Mouse (Mus musculus) midbrain, embryonic 13.5 days (tissue): ENCODE measurements around the gene Eif3l. TPM values are rescaled to one million over a fixed set of nuclear protein-coding genes. Genes with fewer than 3 reads are reported as not detected.

ENCODE experiments used
- ATAC-seq: fragments of 200-750 bp; cut with Nextera tagmentation; 2 replicates; pipeline ENCODE4 v1.8.0; 2017; ENCODE audit warnings: mild to moderate bottlenecking, moderate TSS enrichment, moderate library complexity
- H3K27ac ChIP-seq: fragments of 300-500 bp; sonication (generic); 2 replicates; pipeline ENCODE4 v1.5.1; 2015; ENCODE audit warnings: inconsistent platforms, mild to moderate bottlenecking, moderate library complexity
- H3K27me3 ChIP-seq: fragments of 300-500 bp; sonication (generic); 2 replicates; pipeline ENCODE4 v1.6.1; 2015; ENCODE audit warnings: mild to moderate bottlenecking, inconsistent platforms
- H3K36me3 ChIP-seq: fragments of 300-500 bp; sonication (generic); 2 replicates; pipeline ENCODE4 v1.6.1; 2015; ENCODE audit warnings: mild to moderate bottlenecking, inconsistent platforms
- H3K4me1 ChIP-seq: fragments of 300-500 bp; sonication (generic); replicated peaks from 2 replicates; pipeline ENCODE4 v1.6.1; 2015; ENCODE audit warnings: inconsistent platforms
- H3K4me2 ChIP-seq: fragments of 300-500 bp; sonication (generic); replicated peaks from 2 replicates; pipeline ENCODE4 v1.6.1; 2015; ENCODE audit warnings: moderate library complexity, mild to moderate bottlenecking, inconsistent platforms
- H3K4me3 ChIP-seq: fragments of 300-500 bp; sonication (generic); replicated peaks from 2 replicates; pipeline ENCODE4 v1.5.1; 2015; ENCODE audit warnings: mild to moderate bottlenecking, inconsistent platforms
- H3K9ac ChIP-seq: fragments of 300-500 bp; sonication (generic); replicated peaks from 2 replicates; pipeline ENCODE4 v1.6.1; 2015; ENCODE audit warnings: mild to moderate bottlenecking, inconsistent platforms
- H3K9me3 ChIP-seq: fragments of 300-500 bp; sonication (generic); 2 replicates; pipeline ENCODE4 v1.6.1; 2016; ENCODE audit warnings: mild to moderate bottlenecking, inconsistent platforms
- WGBS: fragments of 180-500 bp; shearing (Covaris S2); methylation state at CpG from one replicate; pipeline ENCODE4 v1.1.7; 2015; 5-methylcytosine and 5-hydroxymethylcytosine counted together
- polyA plus RNA-seq: library from polyadenylated mRNA; unstranded; fragments of >200 nt; fragmentation: Nextera tagmentation; extraction: Ambion mirVana; gene quantifications from 2 replicates; pipeline ENCODE4 v1.2.1, GENCODE M21; 2015

Gene Eif3l
- polyA plus RNA-seq, 1 experiment from 2014 or later = 180 TPM

- no peaks in the 10 kb centered on the region for H3K9me3 ChIP-seq
- H3K27me3 ChIP-seq = peaks cover 38% of the 10 kb centered on the region
- H3K4me3 ChIP-seq = no peak overlapping the region
- peak; percentile 21; the same call in 1 of the 2 replicates for ATAC-seq
- no peak overlapping the region for H3K9ac ChIP-seq
- no peak overlapping the region; the same call in 1 of the 2 replicates for H3K27ac ChIP-seq
- WGBS = 14% methylated on average over 14 of the region's 14 CpGs
- H3K4me1 ChIP-seq = peaks cover 30% of the 10 kb centered on the region
- H3K4me2 ChIP-seq = peak overlapping the region; percentile 22; the same call in 1 of the 2 replicates
- H3K36me3 ChIP-seq = peaks cover 10% of the 10 kb centered on the region
Measured at GRCm38 (mm10) chr15:79037913-79038328, 37.1 kb upstream of the Eif3l start.

DNA sequence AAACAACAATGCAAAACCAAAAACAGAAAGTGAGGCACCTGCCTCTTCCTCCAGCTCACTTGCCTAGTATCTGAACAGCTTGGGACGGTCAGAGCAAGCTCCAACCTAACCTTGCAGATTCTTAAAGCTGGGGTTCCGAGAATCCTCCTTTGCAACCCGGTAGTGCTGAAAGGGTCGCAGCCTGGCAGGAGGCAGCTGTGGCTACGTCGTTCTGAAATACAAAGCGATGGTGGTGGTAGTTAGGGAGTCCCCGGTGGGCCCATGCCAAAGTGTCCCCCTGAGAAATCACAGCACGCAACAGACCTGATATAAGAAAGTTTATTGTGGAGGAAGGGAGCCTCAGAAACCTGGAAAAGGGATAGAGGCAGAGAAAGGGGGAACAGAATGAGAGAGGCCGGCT lies 36.6 kb upstream of the Eif3l start:
- H3K9me3 ChIP-seq = no peaks in the 10 kb centered on the region
- no peak overlapping the region for H3K4me2 ChIP-seq
- H3K36me3 ChIP-seq = peaks cover 10% of the 10 kb centered on the region
- peaks cover 42% of the 10 kb centered on the region for H3K27me3 ChIP-seq
- no peak overlapping the region for H3K9ac ChIP-seq
- H3K27ac ChIP-seq = no peak overlapping the region; the same call in 1 of the 2 replicates
- peaks cover 35% of the 10 kb centered on the region for H3K4me1 ChIP-seq
- no peak for ATAC-seq
- 72% methylated on average over 10 of the region's 10 CpGs for WGBS
- H3K4me3 ChIP-seq = no peak overlapping the region

DNA sequence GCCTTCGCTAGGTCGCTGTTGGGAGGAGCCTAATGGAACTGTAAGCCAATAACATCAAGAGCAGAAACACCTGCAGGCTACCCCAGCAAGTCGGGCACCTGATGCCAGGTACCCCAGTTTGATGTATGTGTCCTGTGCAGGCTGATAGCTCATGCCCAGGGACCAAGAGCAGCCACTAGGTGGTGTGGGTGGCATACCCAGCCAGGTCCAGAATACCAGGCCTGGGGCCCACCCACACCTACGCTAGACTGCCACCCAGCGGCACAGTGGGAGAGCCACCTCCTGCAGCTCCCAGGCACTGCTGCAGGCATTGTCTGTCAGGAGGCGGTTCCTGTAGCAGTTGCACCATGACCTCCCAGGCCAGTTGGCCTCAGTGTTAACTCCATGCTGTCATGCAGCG lies 36.1 kb upstream of the Eif3l start:
- WGBS = 24% methylated on average over 7 of the region's 7 CpGs
- Histone ChIP-seq H3K9me3 (no peaks in the 10 kb centered on the region), H3K27ac (no peak overlapping the region), H3K9ac (no peak overlapping the region), H3K36me3 (peaks cover 10% of the 10 kb centered on the region), H3K27me3 (peaks cover 47% of the 10 kb centered on the region), H3K4me3 (no peak overlapping the region), H3K4me2 (no peak overlapping the region), H3K4me1 (peaks cover 35% of the 10 kb centered on the region)
- peak; percentile 48 for ATAC-seq

DNA sequence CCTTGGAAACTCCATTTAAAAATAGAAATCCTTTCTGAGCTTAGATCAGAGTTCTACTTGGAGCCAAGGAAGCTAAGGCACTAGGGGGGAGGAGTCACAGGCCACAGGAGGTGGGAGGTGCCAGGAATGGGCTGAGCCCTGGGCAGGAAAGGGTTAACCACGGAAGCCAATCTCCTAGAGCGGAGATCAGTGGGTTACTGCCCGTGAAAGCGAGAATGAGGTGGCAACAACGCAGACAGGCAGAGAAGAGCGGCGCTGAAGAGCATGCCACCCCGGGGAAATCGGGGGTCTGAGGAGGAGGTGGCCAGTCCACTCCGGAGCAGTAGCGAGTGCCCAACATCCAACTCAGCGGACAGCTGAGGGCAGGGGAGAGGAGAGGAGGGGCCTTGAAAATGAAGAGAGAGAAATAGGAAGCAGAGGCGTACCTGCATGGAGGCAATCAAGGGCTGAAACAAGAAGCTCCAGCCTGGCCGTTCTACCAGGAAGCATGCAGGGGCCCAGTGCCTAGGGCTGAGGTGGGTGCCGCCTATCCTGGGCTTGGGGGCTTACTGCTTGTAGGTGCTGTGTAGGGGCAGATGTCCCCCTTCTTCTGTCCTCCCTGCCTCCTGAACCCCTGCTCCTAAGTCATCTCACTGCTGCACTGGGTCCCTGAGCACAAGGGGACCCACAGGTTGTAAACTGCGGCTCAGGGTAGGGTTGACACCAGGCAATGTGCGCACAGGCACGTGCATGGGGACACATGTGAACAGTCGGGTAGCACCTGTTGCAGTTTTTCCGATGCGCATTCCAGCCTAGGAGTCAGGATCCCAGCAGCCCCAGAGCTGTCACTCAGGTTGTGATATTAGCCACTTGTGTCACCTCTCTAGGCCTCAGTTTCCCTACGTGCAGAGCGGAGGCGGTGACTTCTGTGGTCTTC lies 34.2 kb upstream of the Eif3l start:
- no peak for ATAC-seq
- no peaks in the 10 kb centered on the region for H3K9me3 ChIP-seq
- peaks cover 10% of the 10 kb centered on the region for H3K36me3 ChIP-seq
- H3K27me3 ChIP-seq = peaks cover 56% of the 10 kb centered on the region
- 24% methylated on average over 24 of the region's 24 CpGs for WGBS
- H3K27ac ChIP-seq = no peak overlapping the region
- H3K9ac ChIP-seq = peak overlapping the region; percentile 40
- peaks cover 44% of the 10 kb centered on the region for H3K4me1 ChIP-seq
- peak overlapping the region; percentile 53 for H3K4me2 ChIP-seq
- H3K4me3 ChIP-seq = peak overlapping the region; percentile 26

GRCm38 (mm10) chr15:79041585-79041984 lies 33.4 kb upstream of the Eif3l start, which contains the start of gene Galr3:
Gene Galr3 (plus strand): TSS chr15:79041885.
- peaks cover 44% of the 10 kb centered on the region for H3K4me1 ChIP-seq
- 0 out of 2 replicates have a peak within 1 kb of the TSS, but pooled peaks have one; percentile 17 for H3K27ac ChIP-seq
- H3K9ac ChIP-seq = peak within 1 kb of the TSS; percentile 60
- peak within 1 kb of the TSS; percentile 53 for H3K4me3 ChIP-seq
- peaks cover 8% of the 10 kb centered on the region for H3K36me3 ChIP-seq
- H3K27me3 ChIP-seq = peaks cover 56% of the 10 kb centered on the region
- WGBS = 76% methylated on average over 6 of the region's 6 CpGs
- peak within 1 kb of the TSS; percentile 81 for H3K4me2 ChIP-seq
- ATAC-seq = no peak
- H3K9me3 ChIP-seq = no peaks in the 10 kb centered on the region

DNA sequence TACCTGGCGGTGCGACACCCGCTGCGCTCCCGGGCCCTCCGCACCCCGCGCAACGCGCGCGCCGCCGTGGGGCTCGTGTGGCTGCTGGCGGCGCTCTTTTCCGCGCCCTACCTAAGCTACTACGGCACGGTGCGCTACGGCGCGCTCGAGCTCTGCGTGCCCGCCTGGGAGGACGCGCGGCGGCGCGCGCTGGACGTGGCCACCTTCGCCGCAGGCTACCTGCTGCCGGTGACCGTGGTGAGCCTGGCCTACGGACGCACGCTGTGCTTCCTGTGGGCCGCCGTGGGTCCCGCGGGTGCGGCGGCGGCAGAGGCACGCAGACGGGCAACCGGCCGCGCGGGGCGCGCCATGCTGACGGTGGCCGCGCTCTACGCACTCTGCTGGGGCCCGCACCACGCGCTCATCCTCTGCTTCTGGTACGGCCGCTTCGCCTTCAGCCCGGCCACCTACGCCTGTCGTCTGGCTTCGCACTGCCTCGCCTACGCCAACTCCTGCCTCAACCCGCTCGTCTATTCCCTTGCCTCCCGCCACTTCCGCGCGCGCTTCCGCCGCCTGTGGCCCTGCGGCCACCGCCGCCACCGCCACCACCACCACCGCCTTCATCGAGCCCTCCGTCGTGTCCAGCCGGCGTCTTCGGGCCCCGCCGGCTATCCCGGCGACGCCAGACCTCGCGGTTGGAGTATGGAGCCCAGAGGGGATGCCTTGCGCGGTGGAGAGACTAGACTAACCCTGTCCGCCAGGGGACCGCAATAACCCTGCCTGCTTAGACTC lies 32.1 kb upstream of the Eif3l start:
- WGBS = under 1% methylated on average over 96 of the region's 105 CpGs
- 0 out of 2 replicates have a peak overlapping the region, but pooled peaks have one; percentile 17 for H3K27ac ChIP-seq
- peak overlapping the region; percentile 81 for H3K4me2 ChIP-seq
- ATAC-seq = peak; percentile 18; the same call in 1 of the 2 replicates
- peak overlapping the region; percentile 60 for H3K9ac ChIP-seq
- peaks cover 56% of the 10 kb centered on the region for H3K27me3 ChIP-seq
- peak overlapping the region; percentile 53 for H3K4me3 ChIP-seq
- no peaks in the 10 kb centered on the region for H3K9me3 ChIP-seq
- H3K4me1 ChIP-seq = peaks cover 39% of the 10 kb centered on the region
- no peaks in the 10 kb centered on the region for H3K36me3 ChIP-seq

- H3K4me1 ChIP-seq = peaks cover 31% of the 10 kb centered on the region
- no peak overlapping the region for H3K4me2 ChIP-seq
- H3K36me3 ChIP-seq = no peaks in the 10 kb centered on the region
- 8% methylated on average over 4 of the region's 4 CpGs for WGBS
- H3K9ac ChIP-seq = 0 out of 2 replicates have a peak overlapping the region, but pooled peaks have one; percentile 32
- ATAC-seq = peak; percentile 69; the same call in 1 of the 2 replicates
- no peak overlapping the region for H3K27ac ChIP-seq
- H3K4me3 ChIP-seq = no peak overlapping the region
- no peaks in the 10 kb centered on the region for H3K9me3 ChIP-seq
- H3K27me3 ChIP-seq = peaks cover 49% of the 10 kb centered on the region
Measured at GRCm38 (mm10) chr15:79044837-79045236, 30.1 kb upstream of the Eif3l start.

- peaks cover 15% of the 10 kb centered on the region for H3K27me3 ChIP-seq
- H3K4me3 ChIP-seq = no peak overlapping the region
- ATAC-seq = no peak
- WGBS = 78% methylated on average over 4 of the region's 4 CpGs
- H3K9me3 ChIP-seq = no peaks in the 10 kb centered on the region
- peaks cover 13% of the 10 kb centered on the region for H3K36me3 ChIP-seq
- peaks cover 17% of the 10 kb centered on the region for H3K4me1 ChIP-seq
- no peak overlapping the region for H3K4me2 ChIP-seq
- H3K9ac ChIP-seq = no peak overlapping the region
- no peak overlapping the region for H3K27ac ChIP-seq
Measured at GRCm38 (mm10) chr15:79048186-79048585, 26.8 kb upstream of the Eif3l start.

DNA sequence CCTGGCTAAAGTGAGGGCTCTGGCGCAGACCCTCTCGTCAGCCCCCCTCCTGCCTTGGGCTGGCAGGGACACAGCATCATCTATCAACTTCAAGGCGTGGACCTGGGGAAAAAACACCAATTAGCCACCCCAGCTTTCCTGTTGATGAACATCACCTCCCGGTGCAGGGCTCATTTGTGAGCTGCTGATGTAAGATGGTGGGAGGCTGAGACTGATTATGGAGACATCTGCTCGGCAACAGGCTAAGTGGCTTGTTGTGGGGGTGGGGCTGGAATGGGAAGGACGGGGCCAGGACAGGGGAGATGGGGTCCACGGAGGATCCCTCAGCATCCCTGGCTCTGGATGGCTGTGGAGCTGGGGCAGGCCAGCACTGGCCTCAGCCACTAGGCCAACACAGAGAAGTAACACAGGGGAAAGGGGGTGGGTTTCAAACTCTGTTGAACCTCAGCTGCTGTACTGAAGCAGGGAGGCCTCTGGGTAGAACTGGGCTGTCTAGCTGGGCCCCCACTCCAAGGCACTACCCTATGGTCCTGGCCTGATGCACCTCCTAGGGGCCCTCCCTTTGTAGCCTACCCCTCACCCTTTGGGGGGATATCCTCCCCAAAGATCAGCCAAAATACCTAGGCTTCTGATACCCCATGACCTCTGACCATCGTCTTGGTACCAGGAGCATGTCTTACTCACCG lies 24.7 kb upstream of the Eif3l start:
- H3K4me3 ChIP-seq = no peak overlapping the region
- peaks cover 6% of the 10 kb centered on the region for H3K4me1 ChIP-seq
- H3K36me3 ChIP-seq = peaks cover 34% of the 10 kb centered on the region
- no peak overlapping the region for H3K27ac ChIP-seq
- H3K27me3 ChIP-seq = no peaks in the 10 kb centered on the region
- ATAC-seq = peak; percentile 55; the same call in 1 of the 2 replicates
- WGBS = 60% methylated on average over 9 of the region's 9 CpGs
- H3K9ac ChIP-seq = 0 out of 2 replicates have a peak overlapping the region, but pooled peaks have one; percentile 41
- H3K9me3 ChIP-seq = no peaks in the 10 kb centered on the region
- H3K4me2 ChIP-seq = no peak overlapping the region

- peaks cover 6% of the 10 kb centered on the region for H3K4me1 ChIP-seq
- no peak overlapping the region for H3K4me2 ChIP-seq
- H3K9ac ChIP-seq = no peak overlapping the region
- no peak overlapping the region for H3K27ac ChIP-seq
- no peak overlapping the region for H3K4me3 ChIP-seq
- no peaks in the 10 kb centered on the region for H3K27me3 ChIP-seq
- no peak for ATAC-seq
- H3K9me3 ChIP-seq = no peaks in the 10 kb centered on the region
- WGBS = 84% methylated on average over 2 of the region's 2 CpGs
- H3K36me3 ChIP-seq = peaks cover 41% of the 10 kb centered on the region
Measured at GRCm38 (mm10) chr15:79050964-79051363, 24.0 kb upstream of the Eif3l start.
